Mouse (Mus musculus) frontal cortex, adult (tissue): Measurements from ENCODE around the gene Ms4a8a.
A peak's percentile ranks its signal among the peaks of the same experiment; 100 is the strongest.
"Not testable (repeated sequence)": the region's sequence is repeated elsewhere in the genome, so short reads cannot be mapped to it uniquely, and the experiment has no call there.

Experiments
- ATAC-seq: cut with Nextera tagmentation; 2 replicates; pipeline ENCODE4 v1.9.2; 2017; ENCODE audit warnings: mild to moderate bottlenecking, moderate library complexity, mixed read lengths; ENCODE audit not compliant: low TSS enrichment

Gene Ms4a8a

GRCm38 (mm10) chr19:11080934-11081333, at the start of gene Ms4a8a:
Gene Ms4a8a (minus strand): TSS chr19:11081102.
- no peak for ATAC-seq

- ATAC-seq = no peak
Measured at GRCm38 (mm10) chr19:11129702-11130101, 48.8 kb upstream of the Ms4a8a start.

GRCm38 (mm10) chr19:11121016-11121420, 40.1 kb upstream of the Ms4a8a start:
- ATAC-seq = peak; percentile 92

GRCm38 (mm10) chr19:11119338-11119737, 38.4 kb upstream of the Ms4a8a start:
- peak; percentile 87 for ATAC-seq

- no peak for ATAC-seq
Measured at GRCm38 (mm10) chr19:11107746-11108145, 26.8 kb upstream of the Ms4a8a start.

- ATAC-seq = no peak
Measured at GRCm38 (mm10) chr19:11101880-11102279, 21.0 kb upstream of the Ms4a8a start.

- no peak for ATAC-seq
Measured at GRCm38 (mm10) chr19:11098401-11098800, 17.5 kb upstream of the Ms4a8a start.

DNA sequence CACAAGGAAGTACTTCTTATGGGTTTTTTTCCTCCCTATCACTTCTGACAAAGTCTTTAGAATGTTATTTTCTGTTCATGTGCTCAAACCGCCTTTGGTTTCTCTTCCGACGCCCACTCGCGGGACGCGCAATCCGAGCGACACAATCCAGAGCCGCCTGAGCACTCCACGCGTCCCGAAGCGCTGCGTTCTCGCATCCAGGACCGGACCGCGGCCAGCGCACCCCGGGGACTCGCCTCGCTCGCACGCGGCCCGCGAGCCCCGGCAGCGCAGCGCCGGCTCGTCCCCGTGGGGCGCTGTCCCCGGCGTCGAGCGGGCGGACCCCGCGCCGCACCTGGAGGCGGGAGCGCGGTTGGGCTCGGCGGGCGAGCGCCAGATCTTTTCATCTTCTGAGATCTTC, 11.2 kb upstream of the Ms4a8a start:
- ATAC-seq = peak; percentile 79

DNA sequence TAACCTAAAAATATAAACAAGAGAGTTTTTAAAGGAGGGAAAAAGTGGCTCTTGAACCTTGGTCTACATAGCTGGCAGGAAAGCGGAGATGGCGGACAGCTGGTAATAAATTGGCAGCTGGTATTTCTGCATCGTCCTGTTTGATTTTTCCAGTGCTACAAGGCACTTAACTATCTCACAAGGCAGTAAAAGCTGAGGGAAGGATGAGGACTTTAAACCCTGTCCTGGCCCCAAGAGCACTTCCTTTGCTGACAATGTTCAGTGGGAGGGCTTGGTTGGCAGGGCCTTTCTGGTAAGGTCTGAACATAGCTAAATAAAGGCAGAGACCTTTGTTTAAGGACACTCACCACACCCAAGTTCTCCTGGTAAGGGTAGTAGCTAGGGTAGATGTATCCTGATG, 10.5 kb downstream of the Ms4a8a start:
- no peak for ATAC-seq

- ATAC-seq = no peak
Measured at GRCm38 (mm10) chr19:11065202-11065875, 15.6 kb downstream of the Ms4a8a start.

GRCm38 (mm10) chr19:11060900-11061299, 20.0 kb downstream of the Ms4a8a start:
- no peak for ATAC-seq

GRCm38 (mm10) chr19:11059967-11060366, 20.9 kb downstream of the Ms4a8a start:
- ATAC-seq = no peak

GRCm38 (mm10) chr19:11055700-11056099, 25.2 kb downstream of the Ms4a8a start:
- ATAC-seq = not testable (repeated sequence)

GRCm38 (mm10) chr19:11053277-11053676, 27.6 kb downstream of the Ms4a8a start:
- ATAC-seq = no peak

DNA sequence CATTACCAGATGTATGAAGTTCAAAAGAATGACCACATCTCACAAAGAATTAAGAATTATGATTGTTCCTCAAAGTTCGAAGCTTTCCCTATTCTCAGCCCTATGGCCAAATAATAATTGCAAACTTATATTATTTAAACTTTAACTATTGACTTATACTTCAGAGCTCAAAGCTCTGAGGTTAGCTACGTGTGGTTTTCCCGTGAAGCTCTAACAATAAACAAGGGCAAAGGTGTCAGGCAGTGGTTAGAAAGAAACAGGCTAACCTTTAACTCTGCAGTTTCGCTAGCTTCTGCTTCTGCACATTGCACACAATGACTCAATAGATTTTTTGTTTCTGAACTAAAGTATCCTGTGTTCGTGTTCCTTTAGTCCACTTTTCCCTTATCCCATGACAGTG, 28.0 kb downstream of the Ms4a8a start:
- no peak for ATAC-seq

- ATAC-seq = no peak
Measured at GRCm38 (mm10) chr19:11050286-11050685, 30.6 kb downstream of the Ms4a8a start.

GRCm38 (mm10) chr19:11049426-11049825, 31.5 kb downstream of the Ms4a8a start:
- no peak for ATAC-seq

DNA sequence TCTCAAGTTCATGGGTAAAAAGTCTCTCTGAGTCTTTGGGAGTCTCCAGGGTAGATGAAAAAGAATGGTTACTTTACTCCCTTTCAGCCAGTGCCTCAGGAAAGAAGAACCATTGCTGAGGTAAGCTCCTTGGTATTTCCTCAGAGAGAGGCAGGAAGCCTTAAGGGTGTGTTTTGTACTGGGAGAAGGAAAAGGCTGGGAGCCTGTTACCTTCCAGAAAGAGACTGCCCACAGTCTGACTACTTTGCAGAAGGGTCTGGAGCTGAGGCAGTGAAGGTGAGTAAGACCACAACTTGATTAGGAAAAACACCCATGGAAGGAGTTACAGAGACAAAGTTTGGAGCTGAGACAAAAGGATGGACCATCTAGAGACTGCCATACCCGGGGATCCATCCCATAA, 32.4 kb downstream of the Ms4a8a start:
- no peak for ATAC-seq

- no peak for ATAC-seq
Measured at GRCm38 (mm10) chr19:11048009-11048408, 32.9 kb downstream of the Ms4a8a start.

DNA sequence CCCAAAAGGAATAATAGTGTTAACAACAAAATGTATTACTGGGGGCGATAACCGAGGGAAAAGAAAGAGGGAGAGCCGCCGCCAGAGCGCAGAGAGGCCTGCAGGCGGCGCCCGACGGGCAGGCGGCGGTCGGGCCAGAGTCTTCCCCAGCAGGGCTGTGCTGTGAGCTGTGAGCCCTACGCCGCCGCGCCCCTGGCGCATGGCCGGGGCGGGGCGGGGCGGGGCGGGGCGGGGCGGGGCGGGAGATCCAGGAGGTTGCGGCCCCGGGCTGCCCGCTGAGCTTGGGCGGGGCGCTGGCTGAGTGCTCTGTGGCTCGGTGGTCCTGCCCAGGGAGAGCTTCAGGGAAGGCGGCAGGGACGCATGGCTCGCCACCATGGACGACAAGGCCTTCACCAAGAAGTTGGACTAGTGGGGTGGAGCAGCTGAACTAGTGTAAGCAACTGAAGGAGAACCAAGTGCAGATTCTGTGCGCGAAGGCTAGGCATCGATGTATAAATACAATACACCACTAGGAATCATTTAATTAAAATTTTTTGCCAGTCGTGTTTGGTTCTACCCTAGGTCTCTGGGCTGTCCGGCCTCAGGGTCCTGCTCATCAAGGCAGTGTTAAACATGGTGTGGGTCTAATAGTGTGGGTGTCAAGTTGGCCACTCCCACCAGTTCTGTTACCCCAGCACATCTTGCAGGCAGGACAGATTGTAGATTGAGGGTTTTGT, 35.7 kb downstream of the Ms4a8a start:
- peak; percentile 95 for ATAC-seq

DNA sequence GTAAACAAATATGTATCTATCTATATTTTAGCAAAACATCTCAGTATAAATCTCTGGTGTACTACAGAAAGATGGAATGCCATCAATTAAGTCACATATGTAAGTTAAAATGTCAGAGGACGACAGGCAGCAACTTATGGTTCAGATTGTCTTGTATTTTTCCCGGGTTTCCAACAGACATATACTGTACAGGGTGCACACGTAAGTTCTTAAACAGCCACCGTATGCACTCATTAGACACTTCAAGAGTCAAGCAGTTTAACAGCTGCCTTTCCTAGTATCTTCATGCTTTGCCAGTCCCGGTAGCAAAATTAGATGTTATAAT, 36.3 kb downstream of the Ms4a8a start:
- ATAC-seq = peak; percentile 50

DNA sequence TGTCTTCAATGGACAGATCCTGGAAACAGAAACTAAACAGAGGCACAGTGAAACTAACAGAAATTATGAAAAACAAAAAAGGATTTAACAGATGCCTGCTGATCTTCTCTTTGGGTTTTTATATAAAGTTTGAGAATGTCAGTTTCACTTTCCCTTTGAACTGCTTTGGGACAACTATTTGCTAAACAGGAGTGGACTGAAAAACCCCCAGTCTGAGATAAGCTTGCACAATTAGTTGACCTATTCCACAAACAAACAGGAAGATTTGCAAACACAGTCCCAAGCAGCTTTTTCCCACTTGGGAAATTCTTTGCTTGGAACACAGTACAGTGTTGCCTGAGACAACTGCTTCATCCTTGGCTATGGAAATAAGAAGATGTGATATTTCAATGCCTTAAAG, 43.3 kb downstream of the Ms4a8a start:
- no peak for ATAC-seq

- ATAC-seq = no peak
Measured at GRCm38 (mm10) chr19:11022382-11022781, 58.5 kb downstream of the Ms4a8a start.

DNA sequence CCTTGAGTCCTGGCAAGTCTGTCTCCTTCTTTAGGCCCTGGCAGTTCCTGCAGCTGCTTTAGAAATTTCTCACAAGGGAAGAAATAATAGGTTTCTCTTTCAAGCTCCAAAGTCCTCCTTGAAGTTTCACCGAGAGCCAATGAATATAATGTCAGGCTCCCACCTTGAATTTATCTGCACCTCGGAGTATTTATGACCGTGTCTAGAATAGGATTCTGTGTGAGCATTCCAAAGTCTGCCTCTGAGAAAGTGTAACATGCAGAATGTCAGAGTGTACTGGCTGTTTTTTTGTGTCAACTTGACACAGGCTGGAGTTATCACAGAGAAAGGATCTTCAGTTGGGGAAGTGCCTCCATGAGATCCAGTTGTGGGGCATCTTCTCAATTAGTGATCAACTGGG, 63.0 kb downstream of the Ms4a8a start, which contains the start of gene Ms4a18:
TSS of gene Ms4a18 (minus strand) at position 141 of the 400 bp plus-strand sequence.
- ATAC-seq = no peak
